Mouse (Mus musculus) midbrain, embryonic 14.5 days (tissue): ENCODE results near the gene Cpne5. TPM values are rescaled to one million over a fixed set of nuclear protein-coding genes. Genes with fewer than 3 reads are reported as not detected.

Source experiments
- ATAC-seq: fragments of 200-750 bp; cut with Nextera tagmentation; 2 replicates; pipeline ENCODE4 v1.8.0; 2017; ENCODE audit warnings: moderate number of reproducible peaks, moderate library complexity; ENCODE audit not compliant: low FRiP score, low TSS enrichment
- DNase-seq: peaks from one replicate; pipeline ENCODE4 v3.0.0-alpha.2; 2015
- H3K27ac ChIP-seq: fragments of 300-500 bp; sonication (generic); replicated peaks from 2 replicates; pipeline ENCODE4 v1.5.1; 2014; ENCODE audit warnings: mild to moderate bottlenecking, low read depth, low read length, moderate library complexity
- H3K27me3 ChIP-seq: fragments of 300-500 bp; sonication (generic); 2 replicates; pipeline ENCODE4 v1.6.1; 2014; ENCODE audit warnings: low read length, control low read depth, mixed read lengths; ENCODE audit not compliant: control insufficient read depth, insufficient read depth
- H3K36me3 ChIP-seq: fragments of 300-500 bp; sonication (generic); 2 replicates; pipeline ENCODE4 v1.6.1; 2014; ENCODE audit warnings: low read length, control low read depth; ENCODE audit not compliant: control insufficient read depth, insufficient read depth
- H3K4me1 ChIP-seq: fragments of 300-500 bp; sonication (generic); 2 replicates; pipeline ENCODE4 v1.6.1; 2014; ENCODE audit warnings: mild to moderate bottlenecking, antibody characterized with exemption, low read length, control low read depth; ENCODE audit not compliant: control insufficient read depth, insufficient read depth
- H3K4me2 ChIP-seq: fragments of 300-500 bp; sonication (generic); 2 replicates; pipeline ENCODE4 v1.6.1; 2014; ENCODE audit warnings: mild to moderate bottlenecking, low read length, moderate library complexity
- H3K4me3 ChIP-seq: fragments of 300-500 bp; sonication (generic); replicated peaks from 2 replicates; pipeline ENCODE4 v1.5.1; 2014; ENCODE audit warnings: low read depth, low read length
- H3K9ac ChIP-seq: fragments of 300-500 bp; sonication (generic); replicated peaks from 2 replicates; pipeline ENCODE4 v1.6.1; 2014; ENCODE audit warnings: mild to moderate bottlenecking, low read length, moderate library complexity
- H3K9me3 ChIP-seq: fragments of 300-500 bp; sonication (generic); 2 replicates; pipeline ENCODE4 v1.6.1; 2016; ENCODE audit warnings: low read length, control low read depth, mixed read lengths; ENCODE audit not compliant: control insufficient read depth
- WGBS: fragments of 180-500 bp; shearing (Covaris S2); extraction: QIAGEN DNeasy Blood & Tissue Kit; methylation state at CpG from one replicate; pipeline ENCODE4 v1.1.7; 2014; 5-methylcytosine and 5-hydroxymethylcytosine counted together
- polyA plus RNA-seq: library from polyadenylated mRNA; unstranded; fragments of >200 nt; fragmentation: Nextera tagmentation; extraction: Ambion mirVana; gene quantifications from 2 replicates; pipeline ENCODE4 v1.2.1, GENCODE M21; 2014

The Cpne5 gene
- polyA plus RNA-seq, 1 experiment from 2014 or later: 27.6 TPM

DNA sequence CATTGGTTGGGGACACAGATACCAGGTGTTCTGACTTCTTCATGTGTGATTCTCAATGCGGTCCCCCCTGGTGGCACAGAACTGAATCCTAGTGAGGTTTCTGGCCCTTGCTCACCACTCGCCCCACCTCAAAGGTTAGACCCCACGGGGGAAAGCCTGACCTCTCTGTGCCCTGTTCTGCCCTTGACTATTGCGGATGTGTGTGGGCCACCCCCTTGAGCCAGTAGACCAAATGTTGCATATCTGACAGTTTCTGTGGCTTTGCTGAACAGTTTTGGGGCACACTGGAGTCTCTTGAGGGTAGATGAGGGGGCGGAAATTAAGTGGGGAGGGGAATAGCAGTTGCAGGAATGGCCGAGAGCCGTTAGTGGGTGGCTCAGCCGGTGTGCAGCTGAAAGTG, 94.7 kb downstream of the Cpne5 start:
- DNase-seq: no peak
- no peak for ATAC-seq
- Histone ChIP-seq H3K36me3 (no peaks in the 10 kb centered on the region), H3K4me2 (no peak overlapping the region), H3K27me3 (no peaks in the 10 kb centered on the region), H3K27ac (no peak overlapping the region), H3K9me3 (no peaks in the 10 kb centered on the region), H3K4me1 (no peaks in the 10 kb centered on the region), H3K9ac (no peak overlapping the region), H3K4me3 (no peak overlapping the region)
- 84% methylated on average over 8 of the region's 8 CpGs for WGBS

DNA sequence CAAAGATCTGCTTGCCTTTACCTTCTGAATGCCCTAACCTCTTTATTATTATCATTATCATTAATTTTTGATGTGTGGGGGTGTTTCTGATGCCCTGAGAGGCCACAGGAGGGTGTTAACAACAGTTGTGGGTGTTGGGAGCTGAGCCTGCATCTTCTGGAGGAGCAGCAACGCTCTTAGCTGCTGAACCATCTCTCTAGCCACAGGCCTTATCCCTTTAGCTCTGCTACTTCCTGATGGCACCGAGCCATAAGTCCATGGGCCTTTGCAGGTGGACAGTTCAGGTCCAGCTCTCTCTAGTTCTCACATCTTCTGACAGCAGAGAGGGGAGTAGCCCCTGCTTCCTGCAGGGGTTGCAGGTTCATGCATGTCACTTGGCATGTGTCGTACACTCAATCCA, 96.4 kb downstream of the Cpne5 start:
- DNase-seq (no peak), ATAC-seq (no peak)
- Histone ChIP-seq H3K27me3 (no peaks in the 10 kb centered on the region), H3K4me3 (no peak overlapping the region), H3K4me2 (no peak overlapping the region), H3K9me3 (no peaks in the 10 kb centered on the region), H3K9ac (no peak overlapping the region), H3K4me1 (no peaks in the 10 kb centered on the region), H3K36me3 (no peaks in the 10 kb centered on the region), H3K27ac (no peak overlapping the region)
- WGBS: 92% methylated on average over 3 of the region's 3 CpGs

DNA sequence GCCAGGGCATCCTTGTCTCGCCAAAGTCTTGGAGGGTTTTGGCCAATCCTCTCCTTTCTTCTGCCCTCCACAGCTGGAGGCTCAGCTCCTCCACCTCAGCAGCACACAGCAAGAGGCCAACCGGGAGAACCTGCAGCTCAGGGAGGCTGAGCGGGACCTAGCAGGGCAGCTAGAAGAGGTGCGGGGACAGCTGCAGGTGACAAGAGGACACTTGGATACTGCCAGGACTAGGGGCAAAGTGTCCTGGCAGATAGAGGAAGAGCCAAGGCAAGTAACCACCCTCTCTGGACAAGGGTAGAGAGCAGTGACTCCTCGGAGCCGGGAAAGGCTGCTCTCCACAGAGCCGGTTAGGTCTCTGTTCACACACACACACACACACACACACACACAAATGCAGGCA, 100.1 kb downstream of the Cpne5 start:
- no peaks in the 10 kb centered on the region for H3K27me3 ChIP-seq
- H3K9me3 ChIP-seq: no peaks in the 10 kb centered on the region
- H3K4me3 ChIP-seq: no peak overlapping the region
- H3K27ac ChIP-seq: no peak overlapping the region
- no peak for ATAC-seq
- no peak overlapping the region for H3K9ac ChIP-seq
- H3K36me3 ChIP-seq: no peaks in the 10 kb centered on the region
- DNase-seq: no peak
- 75% methylated on average over 7 of the region's 7 CpGs for WGBS
- H3K4me2 ChIP-seq: no peak overlapping the region
- no peaks in the 10 kb centered on the region for H3K4me1 ChIP-seq

DNA sequence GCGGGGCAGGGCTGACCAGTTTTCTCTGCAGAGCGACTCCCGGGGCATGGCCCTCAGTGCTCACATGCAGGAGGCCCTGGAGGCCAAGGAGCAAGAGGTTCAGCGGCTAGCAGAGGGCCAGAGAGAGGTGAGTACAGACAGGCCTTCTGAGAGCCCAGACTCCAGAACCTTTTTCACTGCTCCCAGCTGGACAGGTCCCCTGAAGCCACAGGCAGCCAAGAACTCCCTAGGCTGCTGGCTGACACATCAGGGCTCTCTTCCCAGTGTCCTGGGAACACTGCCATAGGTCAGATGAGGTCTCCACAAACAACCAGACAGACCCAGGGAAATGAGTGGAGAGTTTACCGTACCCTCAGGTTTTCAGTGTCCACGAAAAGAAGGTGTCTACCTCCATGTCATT, 101.7 kb downstream of the Cpne5 start:
- Histone ChIP-seq H3K36me3 (no peaks in the 10 kb centered on the region), H3K9me3 (no peaks in the 10 kb centered on the region), H3K4me3 (no peak overlapping the region), H3K27me3 (no peaks in the 10 kb centered on the region), H3K4me2 (no peak overlapping the region), H3K4me1 (no peaks in the 10 kb centered on the region), H3K9ac (no peak overlapping the region), H3K27ac (no peak overlapping the region)
- ATAC-seq (no peak), DNase-seq (no peak)
- 63% methylated on average over 6 of the region's 6 CpGs for WGBS

DNA sequence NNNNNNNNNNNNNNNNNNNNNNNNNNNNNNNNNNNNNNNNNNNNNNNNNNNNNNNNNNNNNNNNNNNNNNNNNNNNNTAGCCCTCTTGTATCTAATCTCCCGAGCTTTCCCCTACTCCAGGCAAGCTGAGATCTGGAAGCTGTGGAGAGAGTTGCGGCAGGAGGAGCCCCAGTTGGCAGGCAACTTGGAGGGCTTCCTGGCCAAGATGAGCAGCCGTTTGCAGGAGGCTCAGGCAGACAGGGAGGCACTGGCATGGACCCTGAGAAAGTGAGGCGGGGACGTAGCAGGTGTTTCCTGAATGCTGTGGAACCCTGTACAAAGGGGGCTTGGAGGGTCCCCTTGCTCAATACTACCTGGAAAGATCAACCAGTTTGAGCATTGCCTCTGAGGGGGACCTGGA, 102.9 kb downstream of the Cpne5 start:
- no peaks in the 10 kb centered on the region for H3K27me3 ChIP-seq
- ATAC-seq: no peak
- DNase-seq: no peak
- H3K4me2 ChIP-seq: no peak overlapping the region
- no peak overlapping the region for H3K4me3 ChIP-seq
- H3K9ac ChIP-seq: no peak overlapping the region
- no peaks in the 10 kb centered on the region for H3K9me3 ChIP-seq
- no peaks in the 10 kb centered on the region for H3K4me1 ChIP-seq
- H3K27ac ChIP-seq: no peak overlapping the region
- 79% methylated on average over 5 of the region's 5 CpGs for WGBS
- no peaks in the 10 kb centered on the region for H3K36me3 ChIP-seq

DNA sequence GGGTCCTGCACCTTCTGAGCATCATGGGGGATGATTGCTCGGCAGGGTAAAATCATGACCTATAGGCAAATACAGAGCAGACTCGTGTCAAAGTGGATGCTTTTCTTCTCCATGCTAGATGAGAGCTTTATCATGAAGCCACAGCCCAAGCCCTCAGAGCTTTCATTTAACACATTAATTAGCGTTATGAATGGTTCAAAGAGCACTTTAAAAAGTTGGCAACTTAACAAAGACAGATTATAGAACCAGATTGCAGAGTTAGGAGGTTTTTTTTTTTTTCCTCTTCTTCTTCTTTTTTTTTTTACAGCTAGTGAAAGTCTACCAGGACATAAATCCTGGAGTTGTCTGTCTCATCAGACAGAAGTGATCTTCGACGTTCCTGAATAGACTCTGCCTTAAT, 108.6 kb downstream of the Cpne5 start:
- no peaks in the 10 kb centered on the region for H3K27me3 ChIP-seq
- H3K4me1 ChIP-seq: no peaks in the 10 kb centered on the region
- H3K9ac ChIP-seq: no peak overlapping the region
- no peaks in the 10 kb centered on the region for H3K9me3 ChIP-seq
- 57% methylated on average over 5 of the region's 5 CpGs for WGBS
- DNase-seq (no peak), ATAC-seq (no peak)
- no peak overlapping the region for H3K4me3 ChIP-seq
- H3K4me2 ChIP-seq: no peak overlapping the region
- H3K36me3 ChIP-seq: no peaks in the 10 kb centered on the region
- H3K27ac ChIP-seq: no peak overlapping the region

DNA sequence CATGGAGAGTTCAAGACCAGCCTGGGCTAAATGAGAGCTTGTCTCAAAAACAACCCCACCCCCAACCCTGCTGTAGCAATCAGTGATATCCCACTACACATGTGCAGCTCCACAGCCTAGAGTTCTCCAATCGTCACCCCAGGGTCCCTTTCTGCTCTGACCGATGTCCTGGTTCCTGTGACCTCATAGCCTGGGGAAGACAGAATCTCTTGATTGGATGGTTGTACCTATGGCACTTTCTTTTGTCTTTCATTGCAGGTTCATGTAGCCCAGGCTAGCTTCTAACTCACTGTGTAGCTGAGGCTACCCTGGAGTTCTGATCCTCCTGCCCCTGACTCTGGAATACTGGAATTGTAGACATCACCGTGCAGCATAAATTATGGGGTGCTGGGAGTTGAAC, 111.4 kb downstream of the Cpne5 start:
- H3K9ac ChIP-seq: no peak overlapping the region
- no peak for ATAC-seq
- no peaks in the 10 kb centered on the region for H3K36me3 ChIP-seq
- no peaks in the 10 kb centered on the region for H3K9me3 ChIP-seq
- no peak for DNase-seq
- H3K27me3 ChIP-seq: no peaks in the 10 kb centered on the region
- H3K4me3 ChIP-seq: no peak overlapping the region
- H3K27ac ChIP-seq: no peak overlapping the region
- 97% methylated on average over 3 of the region's 3 CpGs for WGBS
- H3K4me2 ChIP-seq: no peak overlapping the region
- no peaks in the 10 kb centered on the region for H3K4me1 ChIP-seq

DNA sequence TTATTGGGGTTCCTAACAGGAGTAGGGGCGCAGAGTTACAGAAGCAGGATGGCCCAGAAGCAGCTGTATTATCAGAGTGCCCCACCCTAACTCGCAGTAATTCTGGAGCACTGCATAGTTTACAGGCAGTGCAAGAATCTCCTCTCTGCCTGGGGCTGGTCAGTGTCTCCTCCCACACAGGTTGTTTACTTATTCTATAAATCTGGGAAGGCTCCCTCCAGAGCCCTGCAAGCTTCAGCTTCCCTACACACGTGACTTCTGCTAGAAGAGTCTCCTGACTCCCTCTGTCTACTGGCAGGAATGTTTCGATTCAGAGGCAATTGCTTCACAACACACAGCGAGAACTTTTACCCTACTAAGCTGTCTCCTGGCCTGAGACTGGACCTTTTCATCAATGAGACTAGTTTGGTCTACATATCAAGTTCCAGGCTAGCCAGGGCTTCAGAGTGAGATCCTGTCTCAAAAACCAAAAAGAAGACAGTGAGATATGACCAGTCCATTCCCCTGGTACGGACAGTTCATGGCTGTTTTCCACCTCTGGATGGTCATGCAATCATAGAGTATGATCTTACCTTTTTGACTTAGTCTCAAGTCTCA, 114.3 kb downstream of the Cpne5 start:
- no peak overlapping the region for H3K4me2 ChIP-seq
- ATAC-seq (no peak), DNase-seq (peak; percentile 8)
- H3K27ac ChIP-seq: no peak overlapping the region
- H3K4me1 ChIP-seq: no peaks in the 10 kb centered on the region
- WGBS: 77% methylated on average over 6 of the region's 6 CpGs
- H3K9me3 ChIP-seq: no peaks in the 10 kb centered on the region
- H3K27me3 ChIP-seq: no peaks in the 10 kb centered on the region
- H3K9ac ChIP-seq: no peak overlapping the region
- no peak overlapping the region for H3K4me3 ChIP-seq
- H3K36me3 ChIP-seq: no peaks in the 10 kb centered on the region

DNA sequence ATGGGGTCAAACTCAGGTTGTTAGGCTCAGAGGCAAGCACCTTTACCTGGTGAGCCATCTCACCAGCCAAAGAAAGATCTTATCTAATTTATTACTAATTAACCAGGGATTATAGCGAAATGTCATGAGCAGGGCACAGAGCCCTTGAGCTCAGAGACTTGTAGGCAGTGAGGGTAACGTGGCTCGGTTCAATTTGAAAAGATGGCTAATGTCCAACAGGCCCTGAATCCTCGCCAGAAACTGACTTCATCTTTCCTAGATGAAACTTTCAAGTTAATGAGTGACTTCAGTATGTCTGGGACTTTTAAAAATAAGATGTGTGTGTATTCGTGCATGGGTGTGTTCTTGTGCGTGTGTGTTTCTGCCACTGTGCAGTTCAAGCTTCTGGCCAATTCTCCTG, 115.2 kb downstream of the Cpne5 start:
- no peak overlapping the region for H3K4me2 ChIP-seq
- DNase-seq (no peak), ATAC-seq (no peak)
- H3K9ac ChIP-seq: no peak overlapping the region
- H3K27ac ChIP-seq: no peak overlapping the region
- no peaks in the 10 kb centered on the region for H3K27me3 ChIP-seq
- no peaks in the 10 kb centered on the region for H3K4me1 ChIP-seq
- WGBS: 83% methylated on average over 6 of the region's 6 CpGs
- H3K4me3 ChIP-seq: no peak overlapping the region
- no peaks in the 10 kb centered on the region for H3K36me3 ChIP-seq
- H3K9me3 ChIP-seq: no peaks in the 10 kb centered on the region
